Mouse (Mus musculus) gastrocnemius, postnatal 25 days (tissue): ENCODE measurements at regions not wholly inside any gene's neighbourhood (a gene's known extent, or its start where the extent isn't known, plus 50 kb on each side); places are given as distances from the start of the nearest gene placed in this dataset.

Source experiments
- DNase-seq: peaks from one replicate; pipeline ENCODE4 v3.0.0; 2022

- no peak for DNase-seq
These were observed 266.1 kb upstream of the Ptger4 start for GRCm38 (mm10) chr15:5510056-5510455.

- DNase-seq, result no peak
These were observed 267.1 kb upstream of the Ptger4 start for GRCm38 (mm10) chr15:5511046-5511445.

GRCm38 (mm10) chr15:5512546-5512945, 268.6 kb upstream of the Ptger4 start:
- DNase-seq, result no peak

- DNase-seq, result peak; percentile 18
These were observed 269.2 kb upstream of the Ptger4 start for GRCm38 (mm10) chr15:5513146-5513545.

GRCm38 (mm10) chr15:5514217-5514616, 270.2 kb upstream of the Ptger4 start:
- DNase-seq, result no peak

GRCm38 (mm10) chr15:5517244-5517966, 273.4 kb upstream of the Ptger4 start:
- no peak for DNase-seq

GRCm38 (mm10) chr15:5519552-5519951, 275.6 kb upstream of the Ptger4 start:
- no peak for DNase-seq

GRCm38 (mm10) chr15:5519997-5520396, 276.0 kb upstream of the Ptger4 start:
- DNase-seq, result no peak

GRCm38 (mm10) chr15:5528619-5529018, 284.6 kb upstream of the Ptger4 start:
- DNase-seq, result no peak

GRCm38 (mm10) chr15:5533656-5534055, 289.7 kb upstream of the Ptger4 start:
- no peak for DNase-seq

- no peak for DNase-seq
These were observed 293.4 kb upstream of the Ptger4 start for GRCm38 (mm10) chr15:5537432-5537831.

- DNase-seq, result no peak
These were observed 295.4 kb upstream of the Ptger4 start for GRCm38 (mm10) chr15:5539301-5539928.

GRCm38 (mm10) chr15:5554526-5554925, 310.5 kb upstream of the Ptger4 start:
- DNase-seq, result no peak

GRCm38 (mm10) chr15:5554926-5555325, 310.9 kb upstream of the Ptger4 start:
- no peak for DNase-seq

- DNase-seq, result no peak
These were observed 311.5 kb upstream of the Ptger4 start for GRCm38 (mm10) chr15:5555381-5556066.

GRCm38 (mm10) chr15:5561783-5562182, 317.8 kb upstream of the Ptger4 start:
- DNase-seq, result no peak

- no peak for DNase-seq
These were observed 330.4 kb upstream of the Ptger4 start for GRCm38 (mm10) chr15:5574366-5574765.

GRCm38 (mm10) chr15:5579559-5579958, 335.6 kb upstream of the Ptger4 start:
- DNase-seq, result no peak

GRCm38 (mm10) chr15:5580416-5580815, 336.4 kb upstream of the Ptger4 start:
- DNase-seq, result no peak

GRCm38 (mm10) chr15:5584381-5584780, 340.4 kb upstream of the Ptger4 start:
- DNase-seq, result no peak

- no peak for DNase-seq
These were observed 360.8 kb upstream of the Ptger4 start for GRCm38 (mm10) chr15:5604732-5605266.

- no peak for DNase-seq
These were observed 363.5 kb upstream of the Ptger4 start for GRCm38 (mm10) chr15:5607533-5607932.

- no peak for DNase-seq
These were observed 379.0 kb upstream of the Ptger4 start for GRCm38 (mm10) chr15:5623021-5623420.
